Mouse (Mus musculus) intestine, embryonic 16.5 days (tissue): ENCODE measurements around the gene Neurl1a. TPM values are rescaled to one million over a fixed set of nuclear protein-coding genes. Genes with fewer than 3 reads are reported as not detected.
A peak's percentile ranks its signal among the peaks of the same experiment; 100 is the strongest.

Source experiments
- ATAC-seq: fragments of 200-750 bp; cut with Nextera tagmentation; 2 replicates; pipeline ENCODE4 v1.8.0; 2017; ENCODE audit warnings: moderate TSS enrichment, moderate library complexity
- H3K27ac ChIP-seq: fragments of 300-500 bp; sonication (generic); 2 replicates; pipeline ENCODE4 v1.5.1; 2014; ENCODE audit warnings: mild to moderate bottlenecking, low read length
- H3K27me3 ChIP-seq: fragments of 300-500 bp; sonication (generic); replicated peaks from 2 replicates; pipeline ENCODE4 v1.6.1; 2014; ENCODE audit warnings: low read length, control low read depth, mixed read lengths; ENCODE audit not compliant: control insufficient read depth, insufficient read depth
- H3K36me3 ChIP-seq: fragments of 300-500 bp; sonication (generic); 2 replicates; pipeline ENCODE4 v1.6.1; 2014; ENCODE audit warnings: low read length, control low read depth; ENCODE audit not compliant: control insufficient read depth, insufficient read depth
- H3K4me1 ChIP-seq: fragments of 300-500 bp; sonication (generic); 2 replicates; pipeline ENCODE4 v1.6.1; 2014; ENCODE audit warnings: low read length, control low read depth, mixed read lengths; ENCODE audit not compliant: control insufficient read depth, insufficient read depth
- H3K4me2 ChIP-seq: fragments of 300-500 bp; sonication (generic); 2 replicates; pipeline ENCODE4 v1.6.1; 2014; ENCODE audit warnings: low read depth, low read length, control low read depth
- H3K4me3 ChIP-seq: fragments of 300-500 bp; sonication (generic); 2 replicates; pipeline ENCODE4 v1.5.1; 2014; ENCODE audit warnings: mild to moderate bottlenecking, low read length
- H3K9ac ChIP-seq: fragments of 300-500 bp; sonication (generic); 2 replicates; pipeline ENCODE4 v1.6.1; 2014; ENCODE audit warnings: low read depth, low read length
- H3K9me3 ChIP-seq: fragments of 300-500 bp; sonication (generic); 2 replicates; pipeline ENCODE4 v1.6.1; 2016; ENCODE audit warnings: low read length, control low read depth; ENCODE audit not compliant: control insufficient read depth
- WGBS: fragments of 180-500 bp; shearing (Covaris S2); extraction: QIAGEN DNeasy Blood & Tissue Kit; methylation state at CpG from one replicate; pipeline ENCODE4 v1.1.7; 2014; 5-methylcytosine and 5-hydroxymethylcytosine counted together
- polyA plus RNA-seq: library from polyadenylated mRNA; unstranded; fragments of >200 nt; fragmentation: Nextera tagmentation; extraction: Ambion mirVana; gene quantifications from 2 replicates; pipeline ENCODE4 v1.2.1, GENCODE M21; 2015

Gene Neurl1a
- polyA plus RNA-seq, 1 experiment from 2014 or later, result 3.7 TPM

DNA sequence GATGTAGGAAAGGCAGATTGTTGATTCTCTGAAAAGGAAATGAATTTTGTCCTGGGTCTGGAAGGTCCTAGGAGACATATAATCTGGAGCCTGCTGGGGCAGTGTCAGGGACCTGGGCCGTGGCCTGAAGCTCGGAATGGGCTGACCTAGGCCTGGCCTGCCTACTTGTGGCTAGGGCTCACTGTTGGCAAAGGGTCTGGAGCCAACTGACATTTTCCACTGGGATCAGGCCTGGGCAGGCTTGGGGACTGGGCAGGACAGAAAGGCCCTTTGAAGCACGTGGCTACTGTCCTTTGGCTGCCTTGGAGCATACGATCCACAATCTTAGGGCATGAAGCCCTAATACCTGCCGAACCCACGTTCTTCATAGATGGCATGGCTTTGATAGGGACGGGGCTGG lies 51.5 kb downstream of the Neurl1a start:
- Histone ChIP-seq H3K9ac (no peak overlapping the region), H3K4me3 (no peak overlapping the region), H3K4me1 (peaks cover 13% of the 10 kb centered on the region), H3K4me2 (no peak overlapping the region), H3K9me3 (no peaks in the 10 kb centered on the region), H3K27ac (no peak overlapping the region), H3K27me3 (no peaks in the 10 kb centered on the region), H3K36me3 (no peaks in the 10 kb centered on the region)
- no peak for ATAC-seq
- 89% methylated on average over 7 of the region's 7 CpGs for WGBS

DNA sequence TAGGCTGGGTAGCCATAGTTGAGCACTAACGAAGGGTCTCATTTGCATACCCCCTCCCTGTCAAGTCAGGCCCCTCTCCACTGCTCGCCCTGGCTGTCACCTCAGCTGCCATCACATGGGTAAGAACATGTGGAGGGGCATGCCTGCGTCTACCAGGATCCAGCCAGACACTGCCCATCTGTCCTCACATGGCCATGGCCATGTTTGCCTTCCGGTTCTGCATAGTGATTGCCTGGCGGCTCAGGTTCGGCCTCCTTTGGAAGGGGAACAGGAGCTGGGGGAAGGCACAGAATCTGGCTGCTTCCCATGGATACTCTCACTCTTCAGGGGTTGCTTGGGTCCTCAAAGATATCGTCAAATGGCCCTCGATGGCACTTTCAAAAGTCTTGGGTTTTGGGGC lies 52.1 kb downstream of the Neurl1a start:
- no peaks in the 10 kb centered on the region for H3K27me3 ChIP-seq

DNA sequence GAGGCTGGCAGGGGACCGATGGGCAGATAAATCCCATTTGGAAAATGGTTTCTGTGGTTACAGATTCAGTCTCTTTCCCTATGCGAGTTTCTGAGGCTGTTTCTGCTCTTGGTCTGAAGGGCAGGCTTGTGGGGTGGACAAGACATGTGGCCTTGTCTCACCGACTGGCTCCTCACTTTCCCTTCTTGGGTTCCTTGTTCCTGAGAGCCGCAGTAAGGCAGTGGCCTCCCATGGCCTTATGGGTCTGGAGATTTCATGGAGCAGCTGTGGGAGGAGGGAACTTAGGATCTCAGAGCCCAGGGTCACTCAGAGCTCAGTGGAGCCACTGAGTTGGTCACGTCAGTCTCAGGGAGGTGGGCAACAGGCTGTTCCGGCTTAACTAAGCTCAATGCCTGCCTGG lies 52.8 kb downstream of the Neurl1a start:
- Histone ChIP-seq H3K4me1 (peaks cover 13% of the 10 kb centered on the region), H3K4me3 (no peak overlapping the region), H3K36me3 (no peaks in the 10 kb centered on the region), H3K27me3 (no peaks in the 10 kb centered on the region), H3K27ac (no peak overlapping the region), H3K4me2 (no peak overlapping the region), H3K9me3 (no peaks in the 10 kb centered on the region), H3K9ac (no peak overlapping the region)
- no peak for ATAC-seq
- 84% methylated on average over 6 of the region's 6 CpGs for WGBS

More for the DNA sequence above, 52.1 kb downstream of the Neurl1a start:
- peaks cover 13% of the 10 kb centered on the region for H3K4me1 ChIP-seq
- no peak overlapping the region for H3K4me2 ChIP-seq
- H3K36me3 ChIP-seq, result no peaks in the 10 kb centered on the region
- no peak overlapping the region for H3K4me3 ChIP-seq
- H3K9ac ChIP-seq, result no peak overlapping the region
- WGBS, result 87% methylated on average over 8 of the region's 8 CpGs
- no peaks in the 10 kb centered on the region for H3K9me3 ChIP-seq
- ATAC-seq, result no peak
- no peak overlapping the region for H3K27ac ChIP-seq

DNA sequence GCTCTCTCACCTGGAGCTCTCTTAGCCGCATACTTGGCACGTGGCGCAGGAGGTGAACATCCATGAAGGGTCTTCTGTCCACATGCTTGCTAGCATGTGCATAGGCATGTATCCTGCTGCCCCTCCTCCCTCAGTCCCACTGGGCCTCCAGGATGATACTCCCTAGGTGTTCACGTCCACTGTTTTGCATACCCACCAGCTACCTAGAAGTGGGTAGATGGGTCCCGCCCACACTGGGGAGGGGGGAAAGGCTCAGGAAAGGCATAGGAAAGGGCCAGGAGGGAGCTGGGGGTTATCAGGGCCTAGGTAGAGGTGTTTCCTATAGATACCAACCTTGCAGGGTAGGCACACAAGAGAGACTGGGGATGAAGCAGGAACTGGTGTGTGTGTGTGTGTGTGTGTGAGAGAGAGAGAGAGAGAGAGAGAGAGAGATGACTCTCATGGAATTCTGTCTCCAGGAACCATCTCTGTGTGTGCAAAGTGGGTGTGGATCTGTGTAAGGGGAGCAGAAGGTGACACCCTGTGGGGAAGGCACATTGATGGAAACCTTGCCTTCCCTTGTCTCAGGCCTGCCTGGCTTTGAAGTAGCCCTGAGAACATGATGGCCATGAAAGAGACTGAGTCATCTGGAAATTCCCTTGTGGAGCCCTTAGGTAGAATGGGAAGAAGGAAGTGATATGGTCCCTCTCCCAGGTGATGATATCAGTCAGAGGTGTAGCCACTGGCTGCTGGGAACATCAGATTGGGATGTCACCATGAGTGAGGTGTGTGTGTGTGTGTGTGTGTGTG lies 53.7 kb downstream of the Neurl1a start:
- Histone ChIP-seq H3K27ac (no peak overlapping the region), H3K27me3 (no peaks in the 10 kb centered on the region), H3K4me3 (no peak overlapping the region), H3K4me1 (peaks cover 13% of the 10 kb centered on the region), H3K4me2 (no peak overlapping the region), H3K9ac (no peak overlapping the region), H3K36me3 (no peaks in the 10 kb centered on the region), H3K9me3 (no peaks in the 10 kb centered on the region)
- 86% methylated on average over 5 of the region's 5 CpGs for WGBS
- ATAC-seq, result no peak

DNA sequence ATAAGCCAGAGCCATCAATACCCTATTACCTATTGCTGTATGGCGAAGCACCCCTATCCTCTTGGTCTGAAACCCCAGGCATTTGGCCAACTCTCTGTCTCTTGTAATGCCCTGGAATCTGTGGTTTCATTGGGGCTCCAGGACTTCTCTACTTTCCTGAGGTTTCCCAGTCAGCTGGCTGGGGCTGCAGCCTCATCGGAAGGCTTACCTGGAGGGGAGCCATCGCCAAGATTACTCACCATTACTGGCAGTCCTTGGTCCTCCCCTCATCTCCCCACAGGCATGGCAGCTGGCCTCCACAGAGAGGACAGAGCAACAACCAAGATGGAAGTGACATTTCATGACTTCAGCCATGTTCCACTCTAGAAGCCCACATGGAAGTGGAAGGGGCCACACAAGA lies 54.5 kb downstream of the Neurl1a start:
- WGBS, result 87% methylated on average over 3 of the region's 3 CpGs
- Histone ChIP-seq H3K4me1 (peaks cover 13% of the 10 kb centered on the region), H3K27me3 (no peaks in the 10 kb centered on the region), H3K9ac (no peak overlapping the region), H3K4me3 (no peak overlapping the region), H3K4me2 (no peak overlapping the region), H3K9me3 (no peaks in the 10 kb centered on the region), H3K36me3 (no peaks in the 10 kb centered on the region), H3K27ac (no peak overlapping the region)
- ATAC-seq, result no peak

DNA sequence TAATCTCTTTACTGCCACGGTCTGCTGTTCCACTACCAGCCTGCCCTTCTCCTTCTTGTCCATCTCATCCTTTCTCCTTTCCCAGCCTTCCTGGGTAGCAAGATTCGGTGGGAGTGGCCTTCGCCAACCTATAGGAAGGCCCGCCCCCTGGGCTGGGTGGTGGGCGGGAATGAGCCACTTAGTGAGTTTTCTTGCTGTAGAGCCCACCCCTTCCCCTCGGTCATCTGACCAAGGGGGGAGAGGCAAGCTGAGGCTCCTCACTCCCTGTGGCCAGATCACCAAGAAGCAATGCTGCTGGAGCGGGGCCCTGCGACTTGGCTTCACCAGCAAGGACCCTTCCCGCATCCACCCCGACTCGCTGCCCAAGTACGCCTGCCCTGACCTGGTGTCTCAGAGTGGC lies 61.5 kb downstream of the Neurl1a start:
- Histone ChIP-seq H3K36me3 (no peaks in the 10 kb centered on the region), H3K4me3 (peak overlapping the region; percentile 31; the same call in 1 of the 2 replicates), H3K9me3 (no peaks in the 10 kb centered on the region), H3K27me3 (no peaks in the 10 kb centered on the region), H3K4me1 (no peaks in the 10 kb centered on the region), H3K27ac (no peak overlapping the region), H3K9ac (peak overlapping the region; percentile 30; the same call in 1 of the 2 replicates), H3K4me2 (peak overlapping the region; percentile 39)
- ATAC-seq, result peak; percentile 61; the same call in 1 of the 2 replicates
- whole genome bisulfite sequencing, result 35% methylated on average over 12 of the region's 12 CpGs

DNA sequence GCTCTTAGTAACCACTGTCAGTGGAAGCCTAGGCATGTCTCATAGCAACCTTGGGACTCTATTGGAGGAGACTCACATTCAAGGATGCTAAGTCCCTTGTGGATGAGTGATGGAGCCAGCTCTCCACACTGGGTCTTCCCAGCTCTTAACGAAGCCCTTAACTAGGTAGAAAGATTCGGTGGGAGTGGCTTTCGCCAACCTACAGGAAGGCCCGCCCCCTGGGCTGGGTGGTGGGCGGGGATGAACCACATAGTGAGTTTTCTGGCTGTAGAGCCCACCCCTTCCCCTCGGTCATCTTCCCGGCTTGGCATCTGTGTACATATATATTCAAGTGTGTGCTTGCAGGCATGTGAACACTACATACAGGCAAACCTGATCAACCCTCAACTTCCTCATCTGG lies 62.3 kb downstream of the Neurl1a start:
- Histone ChIP-seq H3K9ac (no peak overlapping the region), H3K36me3 (no peaks in the 10 kb centered on the region), H3K27ac (no peak overlapping the region), H3K27me3 (no peaks in the 10 kb centered on the region), H3K4me1 (no peaks in the 10 kb centered on the region), H3K4me3 (no peak overlapping the region; the same call in 1 of the 2 replicates), H3K9me3 (no peaks in the 10 kb centered on the region), H3K4me2 (no peak overlapping the region; the same call in 1 of the 2 replicates)
- 66% methylated on average over 7 of the region's 7 CpGs for WGBS
- ATAC-seq, result no peak

DNA sequence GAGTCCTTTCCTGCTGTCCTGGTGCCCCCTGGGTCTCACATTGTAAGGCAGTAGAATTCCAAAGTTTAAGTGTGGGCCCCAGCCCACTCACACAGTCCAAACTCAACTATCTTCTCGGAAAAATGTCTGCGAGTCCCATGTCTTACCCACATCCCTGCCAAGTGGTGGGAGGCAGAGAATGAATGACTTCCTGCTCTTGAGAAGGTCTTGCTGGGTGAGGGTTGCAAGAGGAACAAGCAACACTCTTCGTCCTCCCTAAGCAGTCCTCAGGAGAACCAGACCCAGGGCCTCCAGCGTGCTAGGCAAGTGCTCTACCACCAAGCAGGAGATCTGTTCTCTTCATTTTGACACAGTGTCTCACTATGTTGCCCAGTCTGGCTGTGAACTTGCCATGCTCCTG lies 63.6 kb downstream of the Neurl1a start:
- ATAC-seq, result no peak
- H3K27ac ChIP-seq, result no peak overlapping the region
- H3K27me3 ChIP-seq, result no peaks in the 10 kb centered on the region
- no peaks in the 10 kb centered on the region for H3K9me3 ChIP-seq
- H3K36me3 ChIP-seq, result no peaks in the 10 kb centered on the region
- WGBS, result 77% methylated on average over 4 of the region's 4 CpGs
- H3K4me1 ChIP-seq, result peaks cover under 1% of the 10 kb centered on the region
- H3K4me2 ChIP-seq, result no peak overlapping the region
- H3K9ac ChIP-seq, result no peak overlapping the region
- H3K4me3 ChIP-seq, result no peak overlapping the region

DNA sequence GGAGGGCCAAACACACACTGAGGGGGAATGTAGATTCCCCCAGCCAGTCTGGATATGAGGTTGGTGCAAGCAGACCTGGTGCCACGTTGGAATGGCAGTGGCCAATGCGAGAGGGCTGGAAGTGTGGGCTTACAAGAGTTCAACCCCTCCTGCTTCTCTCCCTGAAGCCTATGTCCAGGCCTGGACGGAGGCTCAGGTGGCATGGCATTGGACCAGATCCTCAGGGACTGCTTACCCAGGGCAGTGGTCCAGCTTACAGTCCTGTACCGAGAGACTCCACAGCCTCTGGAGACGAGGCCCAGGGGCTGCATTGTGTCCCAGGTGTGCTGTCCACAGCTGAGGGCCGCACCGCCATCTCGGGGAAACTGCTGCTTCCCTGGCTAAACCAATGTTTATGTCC lies 66.9 kb downstream of the Neurl1a start:
- whole genome bisulfite sequencing, result 61% methylated on average over 8 of the region's 8 CpGs
- H3K27ac ChIP-seq, result no peak overlapping the region
- no peak for ATAC-seq
- H3K36me3 ChIP-seq, result no peaks in the 10 kb centered on the region
- no peaks in the 10 kb centered on the region for H3K27me3 ChIP-seq
- no peaks in the 10 kb centered on the region for H3K9me3 ChIP-seq
- H3K4me1 ChIP-seq, result peaks cover 17% of the 10 kb centered on the region
- H3K4me2 ChIP-seq, result no peak overlapping the region
- no peak overlapping the region for H3K4me3 ChIP-seq
- H3K9ac ChIP-seq, result no peak overlapping the region
